Mouse (Mus musculus) activated CD4-positive, CD25-positive, alpha-beta regulatory T cell, adult 4 months (primary cell): ENCODE data around the gene Zdhhc21. TPM values are rescaled to one million over a fixed set of nuclear protein-coding genes. Genes with fewer than 3 reads are reported as not detected.

Source experiments
- ATAC-seq: one replicate; pipeline ENCODE4 v1.8.0; 2017
- polyA plus RNA-seq, 2 experiments: library from polyadenylated mRNA; unstranded; fragments of 100-300 nt; shearing (Covaris generic); gene quantifications; one replicate each; pipeline ENCODE4 v1.2.1; 2017

Zdhhc21 gene
- polyA plus RNA-seq, 2 experiments from 2014 or later = 11.0 to 14.0 TPM

- ATAC-seq = no peak
Observed at GRCm38 (mm10) chr4:82762430-82763119, 97.2 kb downstream of the Zdhhc21 start.

DNA sequence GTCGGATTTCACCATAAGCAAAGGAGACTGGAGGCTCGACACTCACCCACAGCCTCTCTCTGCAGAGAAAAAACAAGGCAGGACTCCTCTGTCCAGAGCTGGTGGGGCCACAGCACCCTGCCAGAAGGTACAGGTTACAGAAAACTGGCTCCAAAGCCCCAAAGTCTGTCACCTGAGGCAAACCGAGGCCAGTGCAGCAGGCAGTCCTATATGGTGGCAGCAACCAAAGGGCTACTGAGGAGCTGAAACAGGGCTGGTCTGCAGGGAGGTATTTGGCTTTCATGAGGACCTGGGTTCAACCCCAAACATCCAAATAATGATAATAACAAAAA, 103.5 kb downstream of the Zdhhc21 start:
- no peak for ATAC-seq

DNA sequence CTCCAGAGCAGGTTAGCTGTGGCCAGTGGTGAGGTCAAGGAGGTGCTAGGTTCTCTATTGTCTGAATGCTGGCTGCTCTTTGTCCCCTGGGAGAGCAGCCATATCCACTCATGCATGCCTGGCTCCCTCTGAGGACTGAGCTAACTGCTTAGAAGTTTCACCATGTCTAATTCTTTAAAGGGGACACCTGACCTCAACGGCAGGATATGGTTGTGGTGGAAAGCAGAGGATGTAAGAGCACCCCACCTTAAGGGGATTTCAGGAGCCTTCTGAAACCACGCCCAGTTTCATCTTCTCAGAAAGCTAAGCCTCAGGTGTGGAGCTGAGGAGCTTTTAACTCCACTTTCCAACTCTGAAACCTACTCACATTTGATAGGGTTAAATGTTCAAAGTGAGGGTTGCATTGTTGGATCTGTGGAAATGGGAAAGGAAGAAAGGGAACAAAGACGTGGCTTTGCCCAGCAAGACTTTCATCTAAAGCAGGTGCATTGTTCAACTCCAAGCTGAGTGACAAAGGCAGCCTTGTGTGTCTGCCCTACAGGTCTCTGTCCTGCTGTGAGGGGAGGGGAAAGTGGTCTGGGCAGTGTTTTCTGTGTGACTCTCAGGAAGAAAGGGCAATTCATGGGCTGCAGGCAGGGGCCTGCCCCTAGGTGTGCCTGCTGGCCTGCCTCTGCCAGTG, 104.0 kb downstream of the Zdhhc21 start:
- peak; percentile 93 for ATAC-seq

Other genes starting within 250 kb of the Zdhhc21 start
- 1 to 10 TPM in 1 of 2 experiments, under 1 TPM in 1; 0.09 to 1.1 TPM for gene Nfib, start 154.2 kb downstream of the Zdhhc21 start, polyA plus RNA-seq
- not detected for gene Cer1, start 25.2 kb upstream of the Zdhhc21 start, polyA plus RNA-seq
- not detected for gene Frem1, start 192.4 kb upstream of the Zdhhc21 start, polyA plus RNA-seq